Mouse (Mus musculus) adrenal gland, adult 2 months (tissue): Measurements from ENCODE around the gene Tspan13. TPM values are rescaled to one million over a fixed set of nuclear protein-coding genes. Genes with fewer than 3 reads are reported as not detected.

Experiments used
- DNase-seq: peaks from one replicate; pipeline ENCODE4 v3.0.0; 2021
- polyA plus RNA-seq: library from polyadenylated mRNA; depleted of rRNA; stranded (reverse); fragments of >200 nt; gene quantifications from 2 replicates; pipeline ENCODE4 v1.2.3, GENCODE M21; 2012; rRNA removed
- total RNA-seq, 2 experiments: library from RNA; stranded (reverse); gene quantifications; 2 replicates each; pipeline ENCODE4 v1.2.3; 2021

Gene Tspan13
- total and polyA plus RNA-seq, 3 experiments = 10.1 to 79.2 (median 15.5) TPM

DNA sequence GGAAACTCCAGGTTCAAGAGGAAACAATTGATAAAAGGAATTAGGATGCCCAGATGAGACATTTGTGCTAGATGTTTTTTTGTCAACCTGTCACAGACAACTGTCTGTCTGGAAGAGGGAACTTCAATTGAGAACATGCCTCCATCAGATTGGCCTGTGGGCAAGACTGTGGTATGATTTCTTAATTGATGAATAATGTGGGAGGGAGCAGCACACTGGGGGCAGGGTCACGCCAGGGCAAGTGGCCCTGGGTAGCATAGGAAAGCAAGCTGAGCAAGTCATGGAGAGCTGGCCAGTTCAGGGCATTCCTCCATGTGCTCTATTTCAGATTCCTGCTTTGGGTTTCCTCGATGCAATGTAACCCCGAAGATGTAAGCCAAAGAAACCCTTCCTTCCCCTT lies 66.4 kb downstream of the Tspan13 start:
- no peak for DNase-seq

DNA sequence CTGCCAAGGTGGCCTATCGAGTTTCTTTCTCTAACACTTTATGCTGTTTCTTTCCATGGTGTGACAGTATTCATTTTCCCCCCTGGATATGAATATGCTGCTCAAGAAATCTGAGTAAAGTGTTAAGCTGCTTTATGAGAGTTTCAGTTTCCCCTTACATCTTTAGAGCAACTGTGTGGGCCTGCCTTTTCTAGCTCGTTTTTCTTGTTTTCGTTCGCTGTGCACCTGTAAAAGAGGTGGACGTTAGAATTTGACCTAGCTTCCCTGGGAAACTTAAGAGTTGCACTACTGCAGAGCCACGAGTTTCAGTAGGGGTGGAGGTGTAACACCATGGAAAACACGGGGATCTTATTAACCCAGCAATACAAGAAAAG lies 75.5 kb downstream of the Tspan13 start:
- no peak for DNase-seq

DNA sequence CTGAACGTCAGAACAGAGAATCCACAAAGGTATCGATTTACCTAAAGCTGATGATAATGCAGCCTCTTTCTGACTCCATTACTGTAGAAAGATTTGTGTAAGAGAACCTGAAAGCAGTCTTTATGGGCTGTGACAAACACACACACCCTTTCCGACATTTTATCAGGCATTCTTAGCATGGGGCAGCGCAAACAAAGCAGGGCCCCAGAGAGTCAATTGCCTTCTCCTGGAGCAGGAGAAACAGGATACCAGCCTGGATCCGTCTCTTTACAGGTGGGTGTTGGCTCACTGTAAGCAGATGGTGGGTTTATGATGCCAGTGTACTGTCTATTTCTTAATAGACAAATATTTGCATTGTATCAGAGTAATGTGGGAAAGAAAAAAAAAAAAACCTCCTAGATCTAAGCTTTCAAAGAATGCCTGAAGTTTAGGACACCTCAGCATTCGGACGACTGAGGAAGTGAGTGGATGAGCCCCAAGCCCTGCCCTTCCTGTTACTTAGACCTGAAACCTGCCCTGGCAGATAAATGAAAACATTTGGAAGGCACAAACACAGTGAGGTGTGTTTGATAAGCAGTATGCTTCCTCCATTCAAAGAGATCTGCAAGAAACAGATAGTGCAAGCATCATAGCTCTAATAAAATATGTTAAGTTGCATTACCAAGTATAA lies 76.1 kb downstream of the Tspan13 start:
- DNase-seq = no peak

Other genes starting within 250 kb of the Tspan13 start
- not detected for gene Agr3, start 116.9 kb downstream of the Tspan13 start, total RNA-seq
- not detected in 2 replicates for gene Agr3, start 116.9 kb downstream of the Tspan13 start, polyA plus RNA-seq
- not detected for gene Agr2, start 49.6 kb downstream of the Tspan13 start, total RNA-seq
- not detected in 2 replicates for gene Agr2, start 49.6 kb downstream of the Tspan13 start, polyA plus RNA-seq
- 10 to 100 TPM; 29.5 to 31.2 TPM for gene Ankmy2, start 114.6 kb upstream of the Tspan13 start, total RNA-seq
- 3.0 and 4.0 TPM in 2 replicates for gene Ankmy2, start 114.6 kb upstream of the Tspan13 start, polyA plus RNA-seq
- gene Bzw2, start 115.6 kb upstream of the Tspan13 start, total RNA-seq = 10 to 100 TPM; 21.8 to 22.4 TPM
- gene Bzw2, start 115.6 kb upstream of the Tspan13 start, polyA plus RNA-seq = 1.6 and 2.1 TPM in 2 replicates
- gene Lrrc72, start 210.9 kb upstream of the Tspan13 start, total RNA-seq = not detected
- gene Lrrc72, start 210.9 kb upstream of the Tspan13 start, polyA plus RNA-seq = not detected in 2 replicates